Mouse (Mus musculus): ENCODE measurements around the gene Syngr2. TPM values are rescaled to one million over a fixed set of nuclear protein-coding genes. Genes with fewer than 3 reads are reported as not detected.

The Syngr2 gene
- polyA plus RNA-seq, 1 experiment, result 188 TPM

DNA sequence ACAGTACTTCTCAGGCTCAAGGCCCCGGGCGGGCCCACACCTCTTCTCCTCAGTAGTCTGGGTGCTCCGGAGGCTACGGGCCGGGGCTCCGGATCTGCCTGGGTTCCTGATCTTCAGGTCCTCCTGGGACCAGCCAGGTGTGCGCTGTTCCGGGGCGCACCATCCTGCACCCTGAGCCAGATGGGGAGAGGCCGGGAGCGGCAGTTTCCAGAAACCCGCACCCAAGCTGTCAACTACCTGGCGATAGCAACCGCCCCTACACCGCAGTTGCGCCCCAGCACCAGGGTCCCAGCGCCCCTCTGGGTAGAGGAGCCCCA lies 29.3 kb upstream of the Syngr2 start:
- no peaks in the 10 kb centered on the region for H3K27me3 ChIP-seq (ENCODE audit: control insufficient read depth, insufficient read depth, low read length)
- H3K36me3 ChIP-seq (ENCODE audit: control insufficient read depth, insufficient read depth, low read length), result peaks cover 28% of the 10 kb centered on the region
- under 1% methylated on average over 17 of the region's 17 CpGs for WGBS

DNA sequence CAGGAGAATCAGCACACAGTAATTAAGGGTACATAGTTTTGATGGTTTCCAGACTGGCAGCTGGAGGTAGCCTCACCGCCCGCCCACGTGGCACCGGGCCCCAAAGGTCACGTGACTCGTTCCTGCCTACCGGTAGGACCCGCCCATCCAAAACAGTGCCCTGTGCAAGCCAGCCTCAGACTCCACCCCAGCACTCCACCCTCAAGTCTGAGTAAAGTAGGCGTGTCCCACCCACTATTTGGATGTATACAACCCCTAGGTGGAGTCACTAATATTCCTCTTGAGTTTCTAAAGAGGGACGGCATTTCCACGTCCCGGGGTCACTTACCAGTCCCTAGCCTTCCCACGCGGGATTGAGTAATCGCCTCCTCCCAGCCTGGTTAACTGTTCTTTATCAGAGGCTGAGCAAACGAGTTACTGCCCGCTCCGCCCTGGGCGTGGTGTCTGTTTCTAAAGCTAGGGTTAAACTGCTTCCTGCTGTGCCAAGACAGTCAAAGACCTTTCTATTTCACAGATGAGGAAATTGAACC lies 28.8 kb upstream of the Syngr2 start:
- no peak for TF ChIP-seq POLR2A (IDR thresholded peaks at IDR 0.05; ENCODE audit: low read depth, low read length)
- TF ChIP-seq CTCF (IDR thresholded peaks at IDR 0.05; ENCODE audit: extremely low read depth, insufficient read depth, insufficient read length, insufficient replicate concordance), result no peak
- H3K4me1 ChIP-seq (ENCODE audit: control insufficient read depth, insufficient read depth, insufficient read length), result peaks cover 18% of the 10 kb centered on the region; the same call in 1 of the 2 replicates
- H3K27ac ChIP-seq (ENCODE audit: insufficient read depth, low read length), result peak overlapping the region; percentile 99
- peak; percentile 95 to 96 for DNase-seq (ENCODE audit: low read depth in 1 of 2, low spot score in 2 of 2)
- H3K27me3 ChIP-seq (ENCODE audit: control insufficient read depth, insufficient read depth, low read length), result no peaks in the 10 kb centered on the region
- WGBS, result under 1% methylated on average over 19 of the region's 19 CpGs
- H3K36me3 ChIP-seq (ENCODE audit: control insufficient read depth, insufficient read depth, low read length), result peaks cover 24% of the 10 kb centered on the region
- H3K4me3 ChIP-seq (ENCODE audit: extremely low read depth, insufficient read depth, insufficient read length), result peak overlapping the region; percentile 86

More for the DNA sequence above, 29.3 kb upstream of the Syngr2 start:
- Histone ChIP-seq H3K4me1 (ENCODE audit: control insufficient read depth, insufficient read depth, insufficient read length) (peaks cover 18% of the 10 kb centered on the region; the same call in 1 of the 2 replicates), H3K4me3 (ENCODE audit: extremely low read depth, insufficient read depth, insufficient read length) (peak overlapping the region; percentile 86), H3K27ac (ENCODE audit: insufficient read depth, low read length) (peak overlapping the region; percentile 99)
- DNase-seq (ENCODE audit: low read depth in 1 of 2, low spot score in 2 of 2), result no peak
- TF ChIP-seq POLR2A (IDR thresholded peaks at IDR 0.05; ENCODE audit: low read depth, low read length), result no peak
- no peak for TF ChIP-seq CTCF (IDR thresholded peaks at IDR 0.05; ENCODE audit: extremely low read depth, insufficient read depth, insufficient read length, insufficient replicate concordance)

DNA sequence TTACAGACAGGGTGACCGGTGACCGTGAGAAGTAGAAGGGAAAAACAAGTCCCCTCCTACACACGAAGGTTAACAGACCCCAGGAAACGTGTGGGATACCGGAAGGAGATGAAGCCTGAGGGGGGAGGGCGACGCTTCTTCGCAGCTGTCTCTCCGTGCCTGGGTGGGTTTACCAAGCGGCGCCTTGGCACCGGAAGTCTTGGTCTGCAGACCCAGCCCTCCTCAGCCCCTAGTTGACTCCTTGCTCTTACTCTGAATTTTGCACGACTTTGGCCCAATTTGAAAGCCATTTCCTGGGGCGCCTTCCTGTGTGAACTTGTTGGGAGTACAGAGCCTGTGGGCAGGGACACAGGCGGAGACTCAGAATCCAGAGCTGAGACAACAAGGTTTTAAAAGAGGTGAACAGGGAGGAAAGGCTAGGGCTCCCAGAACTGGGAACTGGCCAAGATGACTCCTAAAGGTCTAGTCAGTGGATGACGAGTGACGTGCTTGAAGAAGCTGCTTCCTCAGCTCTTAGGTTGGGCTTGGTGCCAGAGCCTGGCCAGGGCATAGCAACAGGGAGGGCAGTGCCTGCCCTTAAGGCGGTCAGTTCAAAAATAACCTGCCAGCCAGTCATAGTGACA lies 28.2 kb upstream of the Syngr2 start:
- TF ChIP-seq POLR2A (IDR thresholded peaks at IDR 0.05; ENCODE audit: low read depth, low read length), result peak; percentile 12; the same call in 1 of the 2 replicates
- TF ChIP-seq CTCF (IDR thresholded peaks at IDR 0.05; ENCODE audit: extremely low read depth, insufficient read depth, insufficient read length, insufficient replicate concordance), result no peak
- no peaks in the 10 kb centered on the region for H3K27me3 ChIP-seq (ENCODE audit: control insufficient read depth, insufficient read depth, low read length)
- H3K36me3 ChIP-seq (ENCODE audit: control insufficient read depth, insufficient read depth, low read length), result peaks cover 19% of the 10 kb centered on the region
- H3K4me3 ChIP-seq (ENCODE audit: extremely low read depth, insufficient read depth, insufficient read length), result peak overlapping the region; percentile 86
- peak in 1 of 2 experiments; percentile 72 for DNase-seq (ENCODE audit: low read depth in 1 of 2, low spot score in 2 of 2)
- peaks cover 14% of the 10 kb centered on the region; the same call in 1 of the 2 replicates for H3K4me1 ChIP-seq (ENCODE audit: control insufficient read depth, insufficient read depth, insufficient read length)
- peak overlapping the region; percentile 99 for H3K27ac ChIP-seq (ENCODE audit: insufficient read depth, low read length)
- WGBS, result 1% methylated on average over 18 of the region's 18 CpGs

DNA sequence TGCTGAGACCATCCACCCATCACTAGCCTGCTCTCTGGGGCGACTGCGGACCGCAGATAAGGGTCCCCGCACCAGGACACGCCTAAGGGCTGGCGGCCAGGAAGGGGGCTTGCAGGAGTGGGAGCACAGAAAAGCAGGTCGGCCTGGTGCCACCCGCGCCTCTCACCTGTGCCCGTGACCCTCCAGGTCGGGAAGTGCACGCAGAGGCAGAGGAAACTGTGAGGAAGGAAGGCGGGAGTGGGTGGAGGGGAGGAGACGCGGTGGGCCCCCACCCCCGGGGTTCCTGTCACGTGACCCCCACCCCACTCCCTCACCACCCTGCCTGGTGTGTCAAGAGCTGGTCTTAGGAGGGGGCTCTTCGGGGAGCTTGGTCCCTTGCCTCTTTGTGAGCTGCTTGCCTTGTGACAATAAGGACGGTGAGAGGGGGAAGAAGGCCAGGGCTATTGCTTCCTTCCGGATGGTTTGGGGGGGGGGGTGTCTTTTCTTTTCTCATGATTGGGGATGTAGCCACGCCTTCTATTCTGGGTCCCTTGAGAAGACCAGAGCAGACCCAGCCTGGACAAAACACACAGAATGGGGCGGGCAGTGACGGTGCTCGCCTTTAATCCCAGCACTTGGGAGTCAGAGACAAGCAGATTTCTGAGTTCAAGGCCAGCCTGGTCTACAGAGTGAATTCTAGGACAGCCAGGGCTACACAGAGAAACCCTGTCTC lies 27.3 kb upstream of the Syngr2 start, which contains the start of the genes Tmc8 and Tmc6:
Gene Tmc8 (plus strand): TSS at position 84 of the 712 bp plus-strand sequence.
Gene Tmc6 (minus strand): TSS at position 206 of the 712 bp plus-strand sequence.
- no peak for TF ChIP-seq CTCF (IDR thresholded peaks at IDR 0.05; ENCODE audit: extremely low read depth, insufficient read depth, insufficient read length, insufficient replicate concordance)
- peak; percentile 91 for TF ChIP-seq POLR2A (IDR thresholded peaks at IDR 0.05; ENCODE audit: low read depth, low read length)
- DNase-seq (ENCODE audit: low read depth in 1 of 2, low spot score in 2 of 2), result peak; percentile 72 to 88
- 2% methylated on average over 21 of the region's 24 CpGs for WGBS
- Histone ChIP-seq H3K27ac (ENCODE audit: insufficient read depth, low read length) (peak within 1 kb of the TSS; percentile 99), H3K36me3 (ENCODE audit: control insufficient read depth, insufficient read depth, low read length) (peaks cover 17% of the 10 kb centered on the region), H3K27me3 (ENCODE audit: control insufficient read depth, insufficient read depth, low read length) (no peaks in the 10 kb centered on the region), H3K4me3 (ENCODE audit: extremely low read depth, insufficient read depth, insufficient read length) (peak within 1 kb of the TSS; percentile 86), H3K4me1 (ENCODE audit: control insufficient read depth, insufficient read depth, insufficient read length) (peaks cover 12% of the 10 kb centered on the region; the same call in 1 of the 2 replicates)

DNA sequence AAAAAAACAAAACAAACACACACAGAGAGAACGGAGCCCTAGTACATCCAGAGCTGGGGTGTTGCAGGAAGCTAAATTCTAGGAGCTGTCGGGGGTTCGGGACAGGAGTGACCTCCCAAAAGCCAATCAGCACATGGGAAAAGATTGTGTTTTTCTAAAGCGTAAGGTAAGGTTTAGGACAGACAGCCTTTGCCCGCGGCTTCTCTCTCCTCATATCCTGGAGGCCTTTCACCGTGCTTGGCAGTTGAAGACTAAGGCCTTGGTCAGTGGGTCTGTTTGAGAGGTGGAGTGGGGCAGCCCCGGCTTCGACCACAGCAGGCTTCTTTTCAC lies 26.8 kb upstream of the Syngr2 start:
- TF ChIP-seq POLR2A (IDR thresholded peaks at IDR 0.05; ENCODE audit: low read depth, low read length), result no peak
- no peak for TF ChIP-seq CTCF (IDR thresholded peaks at IDR 0.05; ENCODE audit: extremely low read depth, insufficient read depth, insufficient read length, insufficient replicate concordance)
- DNase-seq (ENCODE audit: low read depth in 1 of 2, low spot score in 2 of 2), result no peak
- Histone ChIP-seq H3K27ac (ENCODE audit: insufficient read depth, low read length) (peak overlapping the region; percentile 99), H3K4me3 (ENCODE audit: extremely low read depth, insufficient read depth, insufficient read length) (peak overlapping the region; percentile 86), H3K36me3 (ENCODE audit: control insufficient read depth, insufficient read depth, low read length) (peaks cover 15% of the 10 kb centered on the region), H3K4me1 (ENCODE audit: control insufficient read depth, insufficient read depth, insufficient read length) (peaks cover 12% of the 10 kb centered on the region; the same call in 1 of the 2 replicates), H3K27me3 (ENCODE audit: control insufficient read depth, insufficient read depth, low read length) (no peaks in the 10 kb centered on the region)
- 14% methylated on average over 9 of the region's 9 CpGs for WGBS

DNA sequence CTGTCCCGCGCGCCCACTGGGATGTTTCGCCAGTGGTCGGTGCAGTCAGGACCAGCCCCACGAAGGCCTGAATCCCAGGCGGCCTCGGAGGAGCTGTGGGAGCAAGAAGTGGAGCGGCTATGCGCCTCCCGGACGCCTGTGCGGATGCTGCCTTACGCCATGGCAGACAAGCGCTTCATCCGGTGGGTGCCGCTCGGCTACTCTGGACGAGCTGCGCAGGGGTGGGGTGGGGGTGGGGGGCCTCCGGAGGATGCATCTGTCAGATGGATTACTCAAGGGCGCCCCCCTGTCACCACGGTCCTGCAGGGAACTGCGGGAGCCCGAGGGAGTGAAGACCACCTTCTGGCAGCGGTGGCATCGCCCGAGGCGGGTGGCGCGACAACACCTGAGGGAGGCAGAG lies 26.4 kb upstream of the Syngr2 start:
- peak in 1 of 2 experiments; percentile 81 for DNase-seq (ENCODE audit: low read depth in 1 of 2, low spot score in 2 of 2)
- H3K4me3 ChIP-seq (ENCODE audit: extremely low read depth, insufficient read depth, insufficient read length), result peak overlapping the region; percentile 86
- H3K4me1 ChIP-seq (ENCODE audit: control insufficient read depth, insufficient read depth, insufficient read length), result peaks cover 11% of the 10 kb centered on the region; the same call in 1 of the 2 replicates
- peak; percentile 73 for TF ChIP-seq POLR2A (IDR thresholded peaks at IDR 0.05; ENCODE audit: low read depth, low read length)
- TF ChIP-seq CTCF (IDR thresholded peaks at IDR 0.05; ENCODE audit: extremely low read depth, insufficient read depth, insufficient read length, insufficient replicate concordance), result peak; percentile 60
- no peaks in the 10 kb centered on the region for H3K27me3 ChIP-seq (ENCODE audit: control insufficient read depth, insufficient read depth, low read length)
- H3K27ac ChIP-seq (ENCODE audit: insufficient read depth, low read length), result peak overlapping the region; percentile 99
- WGBS, result 6% methylated on average over 31 of the region's 31 CpGs
- H3K36me3 ChIP-seq (ENCODE audit: control insufficient read depth, insufficient read depth, low read length), result peaks cover 12% of the 10 kb centered on the region

Measured in spleen, adult 2 months (tissue).